Mouse (Mus musculus) bone marrow, adult 2 months (tissue): ENCODE measurements around the gene Ppp2r5d.

Source experiments
- CTCF ChIP-seq: fragments of 200-500 bp; IDR thresholded peaks from 2 replicates; pipeline ENCODE4 v1.5.1; 2011; ENCODE audit warnings: low read length, control low read depth; ENCODE audit not compliant: control insufficient read depth, insufficient read depth
- POLR2A ChIP-seq: fragments of 200-500 bp; IDR thresholded peaks from 2 replicates; pipeline ENCODE4 v1.6.1; 2011; ENCODE audit warnings: low read depth, mild to moderate bottlenecking, control low read depth, low read length, borderline replicate concordance; ENCODE audit not compliant: control insufficient read depth

DNA sequence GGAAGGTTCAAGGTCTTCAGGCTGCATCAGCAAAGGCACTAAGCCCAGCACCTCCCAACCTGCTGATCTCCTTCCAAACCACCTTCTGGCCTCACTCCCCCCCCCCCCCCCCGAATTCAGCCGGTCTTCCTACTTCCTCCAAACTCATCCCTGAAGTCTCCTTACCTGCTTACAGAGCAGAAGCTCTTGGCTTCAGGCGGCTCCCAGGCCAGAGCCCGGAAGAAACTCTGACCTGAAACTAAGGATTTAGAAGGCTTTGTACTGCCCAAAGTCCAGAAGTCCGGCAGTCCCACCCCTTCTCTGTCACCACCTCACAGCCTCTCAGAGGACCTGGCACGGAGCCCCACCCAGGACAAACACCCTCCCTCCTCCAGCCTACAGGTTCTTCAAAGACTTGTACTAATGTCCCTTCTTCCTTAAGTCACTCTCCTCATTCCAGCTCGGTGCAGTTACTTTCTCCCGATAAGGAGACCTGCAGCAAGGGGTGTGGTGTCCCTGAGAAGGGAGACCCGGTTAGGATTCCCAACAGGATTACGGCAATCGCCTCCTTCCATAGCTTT lies 59.9 kb downstream of the Ppp2r5d start:
- TF ChIP-seq POLR2A (no peak), CTCF (no peak)
